Mouse (Mus musculus) intestine, embryonic 16.5 days (tissue): ENCODE results near the gene Olfr145. TPM values are rescaled to one million over a fixed set of nuclear protein-coding genes. Genes with fewer than 3 reads are reported as not detected.

Source experiments
- ATAC-seq: fragments of 200-750 bp; cut with Nextera tagmentation; 2 replicates; pipeline ENCODE4 v1.8.0; 2017; ENCODE audit warnings: moderate TSS enrichment, moderate library complexity
- H3K27ac ChIP-seq: fragments of 300-500 bp; sonication (generic); 2 replicates; pipeline ENCODE4 v1.5.1; 2014; ENCODE audit warnings: mild to moderate bottlenecking, low read length
- H3K27me3 ChIP-seq: fragments of 300-500 bp; sonication (generic); replicated peaks from 2 replicates; pipeline ENCODE4 v1.6.1; 2014; ENCODE audit warnings: low read length, control low read depth, mixed read lengths; ENCODE audit not compliant: control insufficient read depth, insufficient read depth
- H3K36me3 ChIP-seq: fragments of 300-500 bp; sonication (generic); 2 replicates; pipeline ENCODE4 v1.6.1; 2014; ENCODE audit warnings: low read length, control low read depth; ENCODE audit not compliant: control insufficient read depth, insufficient read depth
- H3K4me1 ChIP-seq: fragments of 300-500 bp; sonication (generic); 2 replicates; pipeline ENCODE4 v1.6.1; 2014; ENCODE audit warnings: low read length, control low read depth, mixed read lengths; ENCODE audit not compliant: control insufficient read depth, insufficient read depth
- H3K4me2 ChIP-seq: fragments of 300-500 bp; sonication (generic); 2 replicates; pipeline ENCODE4 v1.6.1; 2014; ENCODE audit warnings: low read depth, low read length, control low read depth
- H3K4me3 ChIP-seq: fragments of 300-500 bp; sonication (generic); 2 replicates; pipeline ENCODE4 v1.5.1; 2014; ENCODE audit warnings: mild to moderate bottlenecking, low read length
- H3K9ac ChIP-seq: fragments of 300-500 bp; sonication (generic); 2 replicates; pipeline ENCODE4 v1.6.1; 2014; ENCODE audit warnings: low read depth, low read length
- H3K9me3 ChIP-seq: fragments of 300-500 bp; sonication (generic); 2 replicates; pipeline ENCODE4 v1.6.1; 2016; ENCODE audit warnings: low read length, control low read depth; ENCODE audit not compliant: control insufficient read depth
- WGBS: fragments of 180-500 bp; shearing (Covaris S2); extraction: QIAGEN DNeasy Blood & Tissue Kit; methylation state at CpG from one replicate; pipeline ENCODE4 v1.1.7; 2014; 5-methylcytosine and 5-hydroxymethylcytosine counted together
- polyA plus RNA-seq: library from polyadenylated mRNA; unstranded; fragments of >200 nt; fragmentation: Nextera tagmentation; extraction: Ambion mirVana; gene quantifications from 2 replicates; pipeline ENCODE4 v1.2.1, GENCODE M21; 2015

Gene Olfr145
- polyA plus RNA-seq, 1 experiment from 2014 or later = not detected

- 44% methylated on average over 1 of the region's 1 CpGs for WGBS
- H3K9me3 ChIP-seq = no peaks in the 10 kb centered on the region
- H3K36me3 ChIP-seq = no peaks in the 10 kb centered on the region
- no peaks in the 10 kb centered on the region for H3K4me1 ChIP-seq
- no peaks in the 10 kb centered on the region for H3K27me3 ChIP-seq
- H3K27ac ChIP-seq = no peak overlapping the region
- H3K4me3 ChIP-seq = no peak overlapping the region
- H3K9ac ChIP-seq = no peak overlapping the region
- ATAC-seq = no peak
- H3K4me2 ChIP-seq = no peak overlapping the region
These were observed 21.5 kb downstream of the Olfr145 start for GRCm38 (mm10) chr9:37918018-37918417.

- Histone ChIP-seq H3K27me3 (no peaks in the 10 kb centered on the region), H3K4me2 (no peak overlapping the region), H3K27ac (no peak overlapping the region), H3K36me3 (no peaks in the 10 kb centered on the region), H3K9ac (no peak overlapping the region), H3K4me3 (no peak overlapping the region), H3K9me3 (no peaks in the 10 kb centered on the region), H3K4me1 (no peaks in the 10 kb centered on the region)
- 83% methylated on average over 5 of the region's 5 CpGs for WGBS
- no peak for ATAC-seq
These were observed 27.7 kb downstream of the Olfr145 start for GRCm38 (mm10) chr9:37924194-37924593.

GRCm38 (mm10) chr9:37925445-37925844 is 28.9 kb downstream of the Olfr145 start:
- ATAC-seq = no peak
- no peaks in the 10 kb centered on the region for H3K36me3 ChIP-seq
- WGBS = 52% methylated on average over 2 of the region's 2 CpGs

GRCm38 (mm10) chr9:37926019-37927013 is 29.8 kb downstream of the Olfr145 start:
- H3K27me3 ChIP-seq = no peaks in the 10 kb centered on the region
- H3K9ac ChIP-seq = no peak overlapping the region
- H3K36me3 ChIP-seq = no peaks in the 10 kb centered on the region
- no peaks in the 10 kb centered on the region for H3K4me1 ChIP-seq
- no peak overlapping the region for H3K4me2 ChIP-seq
- WGBS = 51% methylated on average over 3 of the region's 3 CpGs
- no peak overlapping the region for H3K27ac ChIP-seq
- H3K4me3 ChIP-seq = no peak overlapping the region
- ATAC-seq = peak; percentile 98
- H3K9me3 ChIP-seq = no peaks in the 10 kb centered on the region

More at GRCm38 (mm10) chr9:37925445-37925844, 28.9 kb downstream of the Olfr145 start:
- H3K9me3 ChIP-seq = no peaks in the 10 kb centered on the region
- no peak overlapping the region for H3K27ac ChIP-seq
- H3K4me3 ChIP-seq = no peak overlapping the region
- no peak overlapping the region for H3K4me2 ChIP-seq
- no peak overlapping the region for H3K9ac ChIP-seq
- H3K27me3 ChIP-seq = no peaks in the 10 kb centered on the region
- H3K4me1 ChIP-seq = no peaks in the 10 kb centered on the region

- Histone ChIP-seq H3K9ac (no peak overlapping the region), H3K27me3 (no peaks in the 10 kb centered on the region), H3K36me3 (no peaks in the 10 kb centered on the region), H3K4me1 (no peaks in the 10 kb centered on the region), H3K4me3 (no peak overlapping the region), H3K4me2 (no peak overlapping the region), H3K9me3 (no peaks in the 10 kb centered on the region), H3K27ac (no peak overlapping the region)
- 5% methylated on average over 11 of the region's 11 CpGs for WGBS
- peak; percentile 62 for ATAC-seq
These were observed 36.0 kb downstream of the Olfr145 start for GRCm38 (mm10) chr9:37932519-37932918.

GRCm38 (mm10) chr9:37934146-37934545 is 37.6 kb downstream of the Olfr145 start:
- H3K4me2 ChIP-seq = no peak overlapping the region
- no peaks in the 10 kb centered on the region for H3K9me3 ChIP-seq
- no peak overlapping the region for H3K27ac ChIP-seq
- H3K9ac ChIP-seq = no peak overlapping the region
- no peak overlapping the region for H3K4me3 ChIP-seq
- H3K4me1 ChIP-seq = no peaks in the 10 kb centered on the region
- no peaks in the 10 kb centered on the region for H3K27me3 ChIP-seq
- no peak for ATAC-seq
- H3K36me3 ChIP-seq = no peaks in the 10 kb centered on the region

GRCm38 (mm10) chr9:37941167-37941566 is 44.6 kb downstream of the Olfr145 start:
- H3K27me3 ChIP-seq = no peaks in the 10 kb centered on the region
- ATAC-seq = no peak
- H3K4me1 ChIP-seq = no peaks in the 10 kb centered on the region
- H3K36me3 ChIP-seq = no peaks in the 10 kb centered on the region
- H3K4me2 ChIP-seq = no peak overlapping the region
- H3K4me3 ChIP-seq = no peak overlapping the region
- H3K9me3 ChIP-seq = no peaks in the 10 kb centered on the region
- WGBS = 93% methylated on average over 2 of the region's 2 CpGs
- H3K9ac ChIP-seq = no peak overlapping the region
- H3K27ac ChIP-seq = no peak overlapping the region

Other genes with a start within 250 kb of the Olfr145 start
- 191 and 203 TPM in 2 replicates for gene Tbrg1, start 239.4 kb upstream of the Olfr145 start, polyA plus RNA-seq
- gene Panx3, start 227.5 kb upstream of the Olfr145 start, polyA plus RNA-seq = not detected in 2 replicates
- not detected in 2 replicates for gene Olfr160, start 180.5 kb upstream of the Olfr145 start, polyA plus RNA-seq
- gene Olfr874, start 151.6 kb upstream of the Olfr145 start, polyA plus RNA-seq = not detected in 2 replicates
- not detected in 2 replicates for gene Olfr875, start 124.9 kb upstream of the Olfr145 start, polyA plus RNA-seq
- gene Olfr876, start 93.7 kb upstream of the Olfr145 start, polyA plus RNA-seq = not detected in 2 replicates
- not detected in 2 replicates for gene Olfr877, start 42.5 kb upstream of the Olfr145 start, polyA plus RNA-seq
- not detected in 2 replicates for gene Olfr878, start 21.1 kb downstream of the Olfr145 start, polyA plus RNA-seq
- gene Olfr881, start 95.1 kb downstream of the Olfr145 start, polyA plus RNA-seq = not detected in 2 replicates
- gene Olfr883, start 129.1 kb downstream of the Olfr145 start, polyA plus RNA-seq = not detected in 2 replicates
- gene Olfr884, start 149.8 kb downstream of the Olfr145 start, polyA plus RNA-seq = not detected in 2 replicates
- not detected in 2 replicates for gene Olfr885, start 164.6 kb downstream of the Olfr145 start, polyA plus RNA-seq
- not detected in 2 replicates for gene Olfr887, start 187.3 kb downstream of the Olfr145 start, polyA plus RNA-seq
- not detected in 2 replicates for gene Olfr888, start 211.4 kb downstream of the Olfr145 start, polyA plus RNA-seq
- gene Olfr889, start 218.5 kb downstream of the Olfr145 start, polyA plus RNA-seq = 0.04 TPM in 2 replicates
- gene Olfr890, start 245.8 kb downstream of the Olfr145 start, polyA plus RNA-seq = not detected in 2 replicates